Mouse (Mus musculus) spleen, adult 2 months (tissue): Measurements from ENCODE around the gene Hes6.

Experiments
- CTCF ChIP-seq: fragments of 200-500 bp; IDR thresholded peaks from 2 replicates; pipeline ENCODE4 v1.5.1; 2011; ENCODE audit warnings: mild to moderate bottlenecking, inconsistent platforms; ENCODE audit not compliant: insufficient read depth, insufficient read length, insufficient replicate concordance; ENCODE audit errors: extremely low read depth
- POLR2A ChIP-seq: fragments of 200-500 bp; IDR thresholded peaks from 2 replicates; pipeline ENCODE4 v1.6.1; 2011; ENCODE audit warnings: low read depth, low read length, inconsistent platforms

GRCm38 (mm10) chr1:91381091-91381471 lies 32.8 kb downstream of the Hes6 start:
- TF ChIP-seq CTCF: no peak
- TF ChIP-seq POLR2A: no peak
